Mouse (Mus musculus) kidney, postnatal 0 days (tissue): ENCODE results near the gene Dnase1. TPM values are rescaled to one million over a fixed set of nuclear protein-coding genes. Genes with fewer than 3 reads are reported as not detected.
A peak's percentile ranks its signal among the peaks of the same experiment; 100 is the strongest.

ENCODE experiments used
- ATAC-seq: fragments of 200-750 bp; cut with Nextera tagmentation; replicated peaks from 2 replicates; pipeline ENCODE4 v1.8.0; 2017; ENCODE audit warnings: low read depth, moderate number of reproducible peaks, moderate TSS enrichment, moderate library complexity; ENCODE audit not compliant: low FRiP score
- DNase-seq: peaks from one replicate; pipeline ENCODE4 v3.0.0-alpha.2; 2016; ENCODE audit warnings: low spot score
- H3K27ac ChIP-seq: fragments of 300-500 bp; sonication (generic); 2 replicates; pipeline ENCODE4 v1.5.1; 2014; ENCODE audit warnings: mild to moderate bottlenecking
- H3K27me3 ChIP-seq: fragments of 300-500 bp; sonication (generic); 2 replicates; pipeline ENCODE4 v1.6.1; 2014; ENCODE audit warnings: low read length, mixed read lengths; ENCODE audit not compliant: insufficient read depth
- H3K36me3 ChIP-seq: fragments of 300-500 bp; sonication (generic); 2 replicates; pipeline ENCODE4 v1.6.1; 2014; ENCODE audit warnings: low read length, mixed read lengths; ENCODE audit not compliant: insufficient read depth
- H3K4me1 ChIP-seq: fragments of 300-500 bp; sonication (generic); replicated peaks from 2 replicates; pipeline ENCODE4 v1.6.1; 2014; ENCODE audit warnings: antibody characterized with exemption, low read length, mixed read lengths; ENCODE audit not compliant: insufficient read depth
- H3K4me2 ChIP-seq: fragments of 300-500 bp; sonication (generic); 2 replicates; pipeline ENCODE4 v1.6.1; 2014; ENCODE audit warnings: mild to moderate bottlenecking, low read length, moderate library complexity, mixed read lengths
- H3K4me3 ChIP-seq: fragments of 300-500 bp; sonication (generic); replicated peaks from 2 replicates; pipeline ENCODE4 v1.5.1; 2014; ENCODE audit warnings: low read depth, low read length
- H3K9ac ChIP-seq: fragments of 300-500 bp; sonication (generic); 2 replicates; pipeline ENCODE4 v1.6.1; 2014; ENCODE audit warnings: low read depth, low read length
- H3K9me3 ChIP-seq: fragments of 300-500 bp; sonication (generic); replicated peaks from 2 replicates; pipeline ENCODE4 v1.6.1; 2016; ENCODE audit warnings: low read length, inconsistent platforms, mixed read lengths
- CTCF ChIP-seq: IDR thresholded peaks from 2 replicates; pipeline ENCODE4 v1.5.1; 2016; ENCODE audit warnings: antibody characterized with exemption, low read depth, mild to moderate bottlenecking, moderate library complexity
- WGBS: fragments of 180-500 bp; shearing (Covaris S2); extraction: QIAGEN DNeasy Blood & Tissue Kit; methylation state at CpG from one replicate; pipeline ENCODE4 v1.1.7; 2014; 5-methylcytosine and 5-hydroxymethylcytosine counted together
- polyA plus RNA-seq: library from polyadenylated mRNA; unstranded; fragments of >200 nt; fragmentation: Nextera tagmentation; extraction: Ambion mirVana; gene quantifications from 2 replicates; pipeline ENCODE4 v1.2.1, GENCODE M21; 2015

Dnase1 gene
- polyA plus RNA-seq, 1 experiment from 2014 or later = 7.8 TPM

DNA sequence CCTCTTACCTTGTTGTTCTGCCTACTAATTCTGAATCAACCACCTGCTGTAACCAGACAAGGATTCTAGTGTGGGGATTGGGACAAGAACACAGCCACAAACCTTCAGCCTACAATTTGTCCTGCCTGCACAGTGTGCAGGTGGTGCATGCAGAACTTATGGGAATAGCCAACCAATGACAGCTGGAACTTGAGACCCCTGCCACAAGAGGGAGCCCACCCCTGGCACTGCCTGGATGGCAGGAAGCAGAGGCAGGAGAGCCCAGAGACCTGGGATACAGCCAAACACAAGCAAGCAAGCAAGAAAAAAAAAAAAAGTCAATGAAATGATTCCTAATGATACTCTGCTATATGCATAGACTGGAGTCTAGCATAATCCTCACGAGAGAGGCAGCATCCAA lies 15.5 kb upstream of the Dnase1 start:
- Histone ChIP-seq H3K4me2 (no peak overlapping the region), H3K9me3 (no peaks in the 10 kb centered on the region), H3K4me1 (no peaks in the 10 kb centered on the region), H3K9ac (no peak overlapping the region), H3K4me3 (no peak overlapping the region), H3K36me3 (no peaks in the 10 kb centered on the region), H3K27ac (no peak overlapping the region), H3K27me3 (no peaks in the 10 kb centered on the region)
- TF ChIP-seq CTCF = peak; percentile 12; the same call in 1 of the 2 replicates
- ATAC-seq (no peak), DNase-seq (no peak)
- 92% methylated on average over 1 of the region's 1 CpGs for WGBS

DNA sequence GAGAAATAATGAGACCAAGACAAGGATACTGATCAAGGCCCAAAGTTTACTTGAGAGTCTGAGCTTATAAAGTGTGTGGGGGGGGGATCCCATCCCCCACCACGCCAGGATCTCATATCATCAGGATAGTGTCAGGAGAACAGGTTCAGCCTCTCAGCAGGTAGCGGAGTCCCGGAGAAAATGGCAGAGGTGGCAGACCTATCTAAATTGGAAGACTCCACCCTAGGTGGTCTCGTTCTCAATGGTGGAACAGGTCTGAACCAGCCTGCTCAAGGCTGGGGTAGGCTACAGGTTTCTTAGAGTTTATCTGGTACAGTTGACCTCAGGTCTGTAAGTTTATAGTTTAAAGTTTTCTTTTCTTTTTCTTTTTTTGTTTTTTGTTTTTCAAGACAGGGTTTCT lies 14.0 kb upstream of the Dnase1 start:
- DNase-seq (no peak), ATAC-seq (no peak)
- H3K27me3 ChIP-seq = no peaks in the 10 kb centered on the region
- H3K27ac ChIP-seq = no peak overlapping the region
- no peaks in the 10 kb centered on the region for H3K36me3 ChIP-seq
- no peak overlapping the region for H3K4me3 ChIP-seq
- 79% methylated on average over 4 of the region's 4 CpGs for WGBS
- H3K4me1 ChIP-seq = no peaks in the 10 kb centered on the region
- H3K9me3 ChIP-seq = no peaks in the 10 kb centered on the region
- TF ChIP-seq CTCF = no peak
- no peak overlapping the region for H3K4me2 ChIP-seq
- H3K9ac ChIP-seq = no peak overlapping the region

DNA sequence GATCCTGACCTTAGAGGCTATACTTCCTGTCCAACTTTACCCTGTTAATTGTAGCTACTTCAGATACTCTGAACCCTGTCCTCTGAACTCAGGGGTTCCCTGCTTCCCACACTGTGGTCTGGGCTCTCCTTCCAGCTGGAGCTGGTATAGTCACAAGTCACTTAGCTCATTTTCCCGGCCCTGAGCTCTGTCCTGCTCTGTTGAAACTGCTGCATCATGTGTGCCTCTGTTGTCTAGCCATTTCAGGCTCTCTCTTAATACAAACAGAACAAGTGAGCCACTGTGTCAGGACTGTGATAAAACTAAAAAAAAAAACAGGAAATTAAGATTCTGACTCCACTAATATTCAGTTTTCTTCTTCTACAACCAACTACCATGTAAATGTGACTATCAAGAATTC lies 10.1 kb upstream of the Dnase1 start:
- DNase-seq = no peak

DNA sequence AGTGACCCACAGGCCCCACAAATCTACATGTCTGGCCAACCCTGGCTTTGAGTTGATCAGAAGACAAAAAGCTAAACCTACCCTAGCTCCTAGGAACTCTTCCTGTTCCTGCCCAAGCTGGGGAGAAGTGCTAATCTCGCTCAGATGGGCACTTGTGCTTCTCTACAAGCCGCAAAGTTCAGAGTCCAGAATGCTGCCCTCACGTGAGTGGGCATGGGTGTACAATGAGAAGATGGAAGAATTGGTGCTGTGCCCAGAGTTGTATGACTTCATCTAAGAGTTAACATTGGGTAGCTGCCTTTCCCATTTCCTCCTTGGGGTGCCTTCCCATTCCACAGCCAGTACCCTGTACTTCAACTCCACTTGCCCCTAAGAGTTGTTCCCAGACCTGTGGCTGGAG lies 9.5 kb upstream of the Dnase1 start:
- Histone ChIP-seq H3K4me2 (no peak overlapping the region), H3K9me3 (no peaks in the 10 kb centered on the region), H3K9ac (no peak overlapping the region), H3K36me3 (no peaks in the 10 kb centered on the region), H3K27me3 (no peaks in the 10 kb centered on the region), H3K4me1 (peaks cover 12% of the 10 kb centered on the region), H3K4me3 (no peak overlapping the region), H3K27ac (no peak overlapping the region)
- ATAC-seq (no peak), DNase-seq (no peak)
- 75% methylated on average over 3 of the region's 3 CpGs for WGBS
- no peak for TF ChIP-seq CTCF

More for the DNA sequence above, 10.1 kb upstream of the Dnase1 start:
- H3K9ac ChIP-seq = no peak overlapping the region
- no peaks in the 10 kb centered on the region for H3K9me3 ChIP-seq
- ATAC-seq = no peak
- H3K27me3 ChIP-seq = no peaks in the 10 kb centered on the region
- WGBS = 46% methylated on average over 1 of the region's 1 CpGs
- H3K27ac ChIP-seq = no peak overlapping the region
- peaks cover 12% of the 10 kb centered on the region for H3K4me1 ChIP-seq
- no peaks in the 10 kb centered on the region for H3K36me3 ChIP-seq
- H3K4me3 ChIP-seq = no peak overlapping the region
- TF ChIP-seq CTCF = no peak
- no peak overlapping the region for H3K4me2 ChIP-seq

DNA sequence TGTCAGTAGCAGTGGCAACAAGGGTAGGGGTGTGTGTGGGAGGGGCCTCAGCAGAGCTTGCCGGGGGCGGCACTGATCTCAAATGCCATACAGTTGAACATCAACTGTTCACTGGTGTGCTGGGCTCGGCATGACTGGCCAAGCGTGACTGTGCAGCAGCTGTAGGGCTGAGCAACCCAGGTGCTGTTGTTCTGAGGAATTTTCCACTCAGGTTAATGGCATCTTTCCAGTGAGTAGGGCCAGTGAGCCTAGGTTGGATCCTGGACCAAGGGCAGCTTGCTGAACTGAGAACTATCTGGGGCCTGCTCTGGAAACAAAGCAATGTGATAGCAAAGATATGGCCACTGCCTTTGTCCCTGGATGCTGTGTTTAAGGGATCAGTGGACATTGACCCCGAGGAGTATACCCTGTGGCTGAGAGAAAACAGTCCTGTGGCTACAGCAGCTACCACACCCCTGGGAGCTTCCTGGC lies 7.3 kb upstream of the Dnase1 start:
- peak overlapping the region; percentile 96 for H3K27ac ChIP-seq
- no peak overlapping the region for H3K4me3 ChIP-seq
- peaks cover 12% of the 10 kb centered on the region for H3K4me1 ChIP-seq
- H3K36me3 ChIP-seq = no peaks in the 10 kb centered on the region
- no peak overlapping the region for H3K9ac ChIP-seq
- no peaks in the 10 kb centered on the region for H3K9me3 ChIP-seq
- peak overlapping the region; percentile 19; the same call in 1 of the 2 replicates for H3K4me2 ChIP-seq
- ATAC-seq = peak; percentile 95
- peak; percentile 87 for DNase-seq
- H3K27me3 ChIP-seq = no peaks in the 10 kb centered on the region
- WGBS = 27% methylated on average over 5 of the region's 5 CpGs
- TF ChIP-seq CTCF = no peak

DNA sequence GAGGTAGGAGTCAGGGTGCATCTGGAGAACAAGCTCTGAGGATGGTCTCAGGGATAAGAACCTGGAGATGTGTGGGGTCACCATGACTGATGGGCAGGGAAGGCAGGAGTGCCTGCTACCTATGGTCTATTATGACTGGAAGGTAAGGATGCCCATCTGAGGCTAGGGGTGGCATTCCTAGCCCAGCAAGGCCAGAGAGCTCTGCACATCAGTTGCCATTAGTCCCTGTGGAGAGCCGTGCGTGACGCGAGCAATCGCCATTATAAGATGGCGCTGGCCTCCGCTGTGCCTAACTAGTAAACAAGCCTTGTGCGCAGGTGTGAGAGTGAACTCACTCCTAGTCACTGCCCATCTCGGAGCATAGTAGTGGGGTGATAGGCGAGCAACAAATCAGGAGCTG lies 6.2 kb upstream of the Dnase1 start:
- TF ChIP-seq CTCF = no peak
- no peak for DNase-seq
- Histone ChIP-seq H3K9me3 (no peaks in the 10 kb centered on the region), H3K4me2 (peak overlapping the region; percentile 19; the same call in 1 of the 2 replicates), H3K4me3 (no peak overlapping the region), H3K27me3 (no peaks in the 10 kb centered on the region), H3K27ac (peak overlapping the region; percentile 96), H3K36me3 (no peaks in the 10 kb centered on the region), H3K9ac (no peak overlapping the region), H3K4me1 (peaks cover 12% of the 10 kb centered on the region)
- WGBS = 85% methylated on average over 10 of the region's 10 CpGs
- ATAC-seq = no peak
